Mouse (Mus musculus) liver, embryonic 14.5 days (tissue): Measurements from ENCODE around the gene Tceanc. TPM values are rescaled to one million over a fixed set of nuclear protein-coding genes. Genes with fewer than 3 reads are reported as not detected.
A peak's percentile ranks its signal among the peaks of the same experiment; 100 is the strongest.
"Not testable (repeated sequence)": the region's sequence is repeated elsewhere in the genome, so short reads cannot be mapped to it uniquely, and the experiment has no call there.

ENCODE experiments used
- ATAC-seq: fragments of 200-750 bp; cut with Nextera tagmentation; 2 replicates; pipeline ENCODE4 v1.8.0; 2017; ENCODE audit warnings: moderate number of reproducible peaks, mild to moderate bottlenecking, moderate library complexity; ENCODE audit not compliant: insufficient read depth
- DNase-seq, 3 experiments: peaks; one replicate each; pipeline ENCODE4 v3.0.0-alpha.2; 2012 to 2013; ENCODE audit warnings: low read depth in 3 of 3, low spot score in 3 of 3
- H3K27ac ChIP-seq: fragments of 300-500 bp; sonication (generic); 2 replicates; pipeline ENCODE4 v1.5.1; 2014; ENCODE audit warnings: moderate library complexity, mild to moderate bottlenecking, control low read depth, inconsistent platforms
- H3K27me3 ChIP-seq: fragments of 300-500 bp; sonication (generic); 2 replicates; pipeline ENCODE4 v1.6.1; 2014; ENCODE audit warnings: mild to moderate bottlenecking, low read length, moderate library complexity; ENCODE audit not compliant: control insufficient read depth, insufficient read depth
- H3K36me3 ChIP-seq: fragments of 300-500 bp; sonication (generic); replicated peaks from 2 replicates; pipeline ENCODE4 v1.6.1; 2014; ENCODE audit warnings: low read depth; ENCODE audit not compliant: control insufficient read depth, insufficient read depth
- H3K4me1 ChIP-seq, 2 experiments: fragments of 200-500 bp in 1 of 2; fragments of 300-500 bp in 1 of 2; sonication (generic) in 1 of 2; replicated peaks; 2 replicates each; pipeline ENCODE4 v1.6.1; 2012 to 2014; ENCODE audit warnings: antibody characterized with exemption in 1 of 2, inconsistent platforms in 1 of 2, low read length in 1 of 2; ENCODE audit not compliant: control insufficient read depth in 2 of 2, insufficient read depth in 2 of 2
- H3K4me2 ChIP-seq: fragments of 300-500 bp; sonication (generic); 2 replicates; pipeline ENCODE4 v1.6.1; 2014; ENCODE audit warnings: low read depth, mild to moderate bottlenecking, control low read depth, moderate library complexity
- H3K4me3 ChIP-seq, 2 experiments: fragments of 200-500 bp in 1 of 2; fragments of 300-500 bp in 1 of 2; sonication (generic) in 1 of 2; 2 replicates each; pipeline ENCODE4 v1.5.1; 2012 to 2014; ENCODE audit warnings: low read depth in 2 of 2, low read length in 2 of 2, mild to moderate bottlenecking in 2 of 2, control low read depth in 1 of 2, inconsistent platforms in 1 of 2, moderate library complexity in 1 of 2; ENCODE audit not compliant: insufficient read depth in 1 of 2
- H3K9ac ChIP-seq: fragments of 300-500 bp; sonication (generic); replicated peaks from 2 replicates; pipeline ENCODE4 v1.6.1; 2014; ENCODE audit warnings: mild to moderate bottlenecking, control low read depth, moderate library complexity
- H3K9me3 ChIP-seq: fragments of 300-500 bp; sonication (generic); 2 replicates; pipeline ENCODE4 v1.6.1; 2016; ENCODE audit warnings: low read length, mixed read lengths; ENCODE audit not compliant: control insufficient read depth
- CTCF ChIP-seq: IDR thresholded peaks from 2 replicates; pipeline ENCODE4 v1.5.1; 2016; ENCODE audit warnings: antibody characterized with exemption, low read depth, control low read depth
- EP300 ChIP-seq: IDR thresholded peaks from 2 replicates; pipeline ENCODE4 v1.6.1; 2016; ENCODE audit warnings: antibody characterized with exemption, low read depth
- WGBS: fragments of 180-500 bp; shearing (Covaris S2); extraction: QIAGEN DNeasy Blood & Tissue Kit; methylation state at CpG from one replicate; pipeline ENCODE4 v1.1.7; 2014; ENCODE audit not compliant: insufficient replicate concordance; 5-methylcytosine and 5-hydroxymethylcytosine counted together
- polyA plus RNA-seq, 2 experiments: library from polyadenylated mRNA; depleted of rRNA in 1 of 2; stranded (reverse) in 1 of 2; unstranded in 1 of 2; fragments of >200 nt; fragmentation: Nextera tagmentation in 1 of 2; extraction: Ambion mirVana in 1 of 2; gene quantifications; 2 replicates each; pipeline versions ENCODE4 v1.2.1 to v1.2.3; 2012 to 2014

The Tceanc gene
- polyA plus RNA-seq, 2 experiments = 1.1 to 2.4 TPM

DNA sequence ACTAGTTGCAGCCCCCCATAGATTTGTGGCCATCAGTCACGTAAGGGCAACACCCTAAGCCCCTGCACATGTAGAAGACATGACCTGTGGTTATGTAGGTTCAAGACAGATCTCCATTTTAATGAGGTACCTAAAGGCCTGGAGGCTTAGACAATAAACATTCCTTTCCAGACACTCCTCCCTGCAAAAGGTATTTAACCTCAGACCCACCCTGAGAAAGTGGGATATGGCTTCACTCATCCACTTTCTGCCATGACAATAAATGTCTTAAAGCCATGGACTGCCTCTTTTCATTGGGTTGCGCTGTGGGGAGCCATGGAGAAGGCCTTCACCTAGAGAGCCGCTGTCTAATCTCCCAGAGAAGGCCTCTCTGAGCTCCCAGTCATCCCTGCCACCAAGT, 9.8 kb upstream of the Tceanc start:
- WGBS = 63% methylated on average over 3 of the region's 3 CpGs
- H3K27ac ChIP-seq = no peak overlapping the region

GRCm38 (mm10) chrX:166525637-166526315, 7.4 kb upstream of the Tceanc start:
- Histone ChIP-seq H3K36me3 (no peaks in the 10 kb centered on the region), H3K27me3 (no peaks in the 10 kb centered on the region), H3K9me3 (no peaks in the 10 kb centered on the region), H3K27ac (no peak overlapping the region), H3K4me1 (no peaks in the 10 kb centered on the region), H3K4me3 (no peak overlapping the region), H3K4me2 (no peak overlapping the region), H3K9ac (no peak overlapping the region)
- 75% methylated on average over 2 of the region's 2 CpGs for WGBS
- no peak for ATAC-seq
- DNase-seq = no peak
- TF ChIP-seq CTCF (no peak), EP300 (no peak)

More for the DNA sequence above, 9.8 kb upstream of the Tceanc start:
- ATAC-seq (no peak), DNase-seq (no peak)
- Histone ChIP-seq H3K27me3 (no peaks in the 10 kb centered on the region), H3K9ac (no peak overlapping the region), H3K36me3 (no peaks in the 10 kb centered on the region), H3K4me2 (no peak overlapping the region), H3K4me3 (no peak overlapping the region), H3K4me1 (no peaks in the 10 kb centered on the region), H3K9me3 (no peaks in the 10 kb centered on the region)
- TF ChIP-seq CTCF (no peak), EP300 (no peak)

DNA sequence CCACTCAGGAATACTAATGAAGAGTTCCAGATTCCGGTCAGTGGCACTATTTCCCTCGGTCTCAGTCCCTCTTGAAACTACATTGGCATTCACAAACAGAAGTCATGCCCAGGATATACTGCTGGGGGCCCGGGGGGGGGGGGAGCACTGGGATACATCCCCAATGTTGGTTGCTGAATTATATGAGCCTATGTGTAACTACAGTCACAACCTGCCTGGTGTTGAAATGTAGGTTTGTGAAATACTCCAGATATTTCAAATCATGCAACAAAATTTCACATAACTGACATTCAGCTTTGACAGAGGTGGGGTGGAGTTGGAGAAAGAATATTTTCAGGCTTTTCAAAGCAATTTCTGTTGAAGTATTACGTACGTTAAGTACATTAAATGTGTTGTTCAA, 2.4 kb upstream of the Tceanc start:
- no peaks in the 10 kb centered on the region for H3K36me3 ChIP-seq
- H3K4me3 ChIP-seq = no peak overlapping the region
- H3K27me3 ChIP-seq = no peaks in the 10 kb centered on the region
- no peaks in the 10 kb centered on the region for H3K9me3 ChIP-seq
- no peak overlapping the region for H3K27ac ChIP-seq
- ATAC-seq (no peak), DNase-seq (no peak)
- no peak overlapping the region for H3K4me2 ChIP-seq
- no peak for TF ChIP-seq EP300
- no peak for TF ChIP-seq CTCF
- no peak overlapping the region for H3K9ac ChIP-seq
- no peaks in the 10 kb centered on the region for H3K4me1 ChIP-seq
- WGBS = 53% methylated on average over 5 of the region's 5 CpGs

DNA sequence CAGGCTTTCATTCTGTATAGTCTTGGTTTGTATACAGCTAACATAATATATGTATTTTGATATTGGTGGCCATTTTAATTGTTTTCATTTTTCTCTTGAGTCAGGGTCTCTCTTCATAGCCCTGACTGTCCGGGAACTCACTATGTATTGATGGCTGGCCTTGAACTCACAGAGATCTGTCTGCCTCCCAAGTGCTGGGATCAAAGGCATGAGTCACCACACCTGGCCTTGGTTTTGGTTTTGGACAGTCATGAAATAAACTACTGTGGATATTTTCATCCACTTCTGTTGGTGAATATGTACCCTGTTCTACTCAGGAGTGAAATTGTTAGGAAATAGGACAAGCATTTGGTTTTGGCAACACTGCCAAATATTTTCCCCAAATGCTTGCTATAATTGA, 1.7 kb downstream of the Tceanc start:
- no peak for TF ChIP-seq EP300
- TF ChIP-seq CTCF = no peak
- no peak for DNase-seq
- Histone ChIP-seq H3K4me1 (peaks cover 0 to 15% of the 10 kb centered on the region in 2 experiments; a peak in 3 of 4 replicates), H3K36me3 (no peaks in the 10 kb centered on the region), H3K9me3 (no peaks in the 10 kb centered on the region), H3K4me3 (no peak overlapping the region), H3K4me2 (no peak overlapping the region), H3K9ac (no peak overlapping the region), H3K27me3 (no peaks in the 10 kb centered on the region), H3K27ac (no peak overlapping the region)
- no peak for ATAC-seq
- WGBS = 57% methylated on average over 1 of the region's 1 CpGs

- peaks cover 0 to 15% of the 10 kb centered on the region in 2 experiments; a peak in 3 of 4 replicates for H3K4me1 ChIP-seq
These were observed 2.4 kb downstream of the Tceanc start for GRCm38 (mm10) chrX:166515923-166516322.

DNA sequence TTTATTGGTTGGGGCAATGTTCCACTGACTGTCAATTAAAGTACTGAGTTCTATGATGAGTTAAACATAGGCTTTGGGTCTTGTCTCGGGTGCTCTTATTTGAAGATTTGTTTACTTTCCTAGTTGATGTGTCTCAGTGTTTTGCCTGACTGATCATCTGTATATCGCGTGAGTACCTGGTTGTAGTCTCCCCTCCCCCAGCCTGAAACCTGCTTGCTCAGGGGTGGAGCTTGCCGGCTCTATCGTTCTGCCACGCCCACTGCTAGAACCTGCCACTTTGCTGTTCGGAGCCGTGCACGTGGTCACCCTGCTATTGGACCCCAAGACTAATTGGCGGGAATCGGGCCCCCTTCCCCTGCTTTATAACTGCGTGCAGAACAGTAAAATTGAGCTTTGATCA, 4.3 kb downstream of the Tceanc start:
- DNase-seq = peak; percentile 3 to 26 (median 11)

More at GRCm38 (mm10) chrX:166515923-166516322, 2.4 kb downstream of the Tceanc start:
- WGBS = 43% methylated on average over 3 of the region's 3 CpGs
- H3K4me2 ChIP-seq = no peak overlapping the region
- no peaks in the 10 kb centered on the region for H3K27me3 ChIP-seq
- H3K36me3 ChIP-seq = no peaks in the 10 kb centered on the region
- DNase-seq (no peak), ATAC-seq (no peak)
- no peaks in the 10 kb centered on the region for H3K9me3 ChIP-seq
- no peak for TF ChIP-seq CTCF
- no peak for TF ChIP-seq EP300
- no peak overlapping the region for H3K27ac ChIP-seq
- H3K4me3 ChIP-seq = no peak overlapping the region
- H3K9ac ChIP-seq = no peak overlapping the region

More for the DNA sequence above, 4.3 kb downstream of the Tceanc start:
- H3K36me3 ChIP-seq, H3K9ac ChIP-seq, H3K9me3 ChIP-seq, H3K27ac ChIP-seq, H3K27me3 ChIP-seq, ATAC-seq, H3K4me3 ChIP-seq: not testable (repeated sequence)
- Histone ChIP-seq H3K4me2 (peak overlapping the region; percentile 52), H3K4me1 (peaks cover 0 to 19% of the 10 kb centered on the region in 2 experiments; a peak in 3 of 4 replicates)
- WGBS = 8% methylated on average over 12 of the region's 12 CpGs
